Mouse (Mus musculus): Measurements from ENCODE around the gene Ces2c. TPM values are rescaled to one million over a fixed set of nuclear protein-coding genes. Genes with fewer than 3 reads are reported as not detected.

Gene Ces2c
- not detected for total RNA-seq (2023)

DNA sequence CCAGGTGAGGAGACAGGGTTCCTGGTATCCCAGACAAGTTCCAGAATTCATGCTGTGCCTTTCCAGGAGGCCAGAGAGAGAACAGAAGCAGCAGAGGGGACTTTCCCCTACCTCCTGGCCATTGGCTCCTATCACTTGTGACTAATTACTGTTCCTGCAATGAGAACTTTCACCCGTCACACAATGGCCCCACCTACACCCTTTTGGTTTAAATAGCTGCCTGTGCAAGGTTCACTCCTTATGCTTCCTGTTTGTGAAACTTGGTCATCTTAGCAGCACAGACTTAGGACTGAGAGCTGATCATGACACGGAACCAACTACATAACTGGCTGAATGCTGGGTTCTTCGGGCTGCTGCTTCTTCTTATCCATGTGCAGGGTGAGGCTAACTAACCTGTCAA lies at the start of gene Ces2c:
Ces2c (plus strand) TSS at position 238 of the 400 bp plus-strand sequence.

DNA sequence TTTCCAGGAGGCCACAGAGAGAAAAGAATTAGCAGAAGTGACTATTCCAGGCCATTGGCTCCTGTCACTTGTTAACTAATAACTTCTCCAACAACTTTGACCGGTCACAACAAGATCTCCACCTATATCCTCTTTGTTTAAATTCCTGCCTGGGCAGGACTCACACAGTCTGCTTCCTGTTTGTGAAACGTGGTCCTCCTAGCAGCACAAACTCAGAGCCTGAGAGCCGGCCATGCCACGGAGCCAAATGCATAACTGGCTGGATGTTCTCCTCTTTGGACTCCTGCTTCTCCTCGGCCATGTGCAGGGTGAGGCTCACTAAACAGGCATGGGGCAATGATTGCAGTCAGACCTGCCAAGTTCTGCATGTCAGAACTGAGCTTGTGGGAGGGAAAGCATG lies 15.4 kb upstream of the Ces2c start, which contains the start of gene Ces2b:
Ces2b (plus strand) TSS at position 133 of the 400 bp plus-strand sequence.

Other genes with a start within 250 kb of the Ces2c start
- gene Cdh16, start 222.7 kb upstream of the Ces2c start, total RNA-seq (2023) = not detected
- gene Rrad, start 215.7 kb upstream of the Ces2c start, total RNA-seq (2023) = 10 to 100 TPM; 22.2 to 26.9 TPM
- gene Ciao2b, start 205.1 kb upstream of the Ces2c start, total RNA-seq (2023) = 10 to 100 TPM; 27.5 to 35.8 TPM
- gene Ces2a, start 113.1 kb upstream of the Ces2c start, total RNA-seq (2023) = not detected
- gene Ces2b, start 15.5 kb upstream of the Ces2c start, total RNA-seq (2023) = not detected
- not detected for gene Ces2e, start 79.2 kb downstream of the Ces2c start, total RNA-seq (2023)
- gene Ces2f, start 100.3 kb downstream of the Ces2c start, total RNA-seq (2023) = not detected
- not detected for gene Ces2g, start 114.7 kb downstream of the Ces2c start, total RNA-seq (2023)
- not detected for gene Ces2h, start 153.8 kb downstream of the Ces2c start, total RNA-seq (2023)
- not detected for gene Ces3a, start 201.5 kb downstream of the Ces2c start, total RNA-seq (2023)
- not detected for gene Ces3b, start 236.7 kb downstream of the Ces2c start, total RNA-seq (2023)